Mouse (Mus musculus) effector memory CD4-positive, alpha-beta T cell, adult 5 months (primary cell): Measurements from ENCODE around the gene Tmem151b. TPM values are rescaled to one million over a fixed set of nuclear protein-coding genes. Genes with fewer than 3 reads are reported as not detected.

Source experiments
- polyA plus RNA-seq: library from polyadenylated mRNA; unstranded; fragments of 100-300 nt; shearing (Covaris generic); gene quantifications from one replicate; pipeline ENCODE4 v1.2.1, GENCODE M21; 2017

Tmem151b gene
- 0.22 TPM for polyA plus RNA-seq

DNA sequence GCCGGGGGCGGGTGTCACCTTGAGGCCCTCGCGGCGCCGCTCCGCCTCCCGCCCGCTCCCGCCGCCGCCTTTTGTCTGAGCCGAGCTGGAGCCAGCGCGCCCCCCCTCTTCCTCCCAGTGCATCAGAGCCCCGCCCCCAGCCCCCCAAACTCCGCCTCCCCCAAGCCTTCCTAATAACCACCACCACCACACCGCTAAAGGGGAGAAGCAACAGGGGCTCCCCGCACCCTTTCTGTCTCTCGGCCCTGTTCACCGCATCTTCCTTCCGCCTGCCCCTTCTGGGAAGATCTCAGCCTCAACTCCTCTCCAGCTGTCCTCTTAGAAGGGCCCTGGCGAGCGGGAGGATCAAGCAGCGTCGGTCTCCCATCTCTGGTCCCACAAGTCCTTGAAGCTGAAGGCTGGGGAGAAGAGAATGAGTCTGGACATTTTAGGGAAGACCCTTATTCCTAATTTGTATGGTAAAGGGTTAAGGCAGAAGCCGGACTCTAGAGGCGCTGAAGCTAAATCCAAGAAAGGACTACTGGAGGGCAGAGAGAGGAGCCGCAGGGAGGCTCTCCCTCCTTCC, at the start of gene Tmem151b:
Gene Tmem151b, minus strand, starts transcription at position 61 of the 565 bp plus-strand sequence.

DNA sequence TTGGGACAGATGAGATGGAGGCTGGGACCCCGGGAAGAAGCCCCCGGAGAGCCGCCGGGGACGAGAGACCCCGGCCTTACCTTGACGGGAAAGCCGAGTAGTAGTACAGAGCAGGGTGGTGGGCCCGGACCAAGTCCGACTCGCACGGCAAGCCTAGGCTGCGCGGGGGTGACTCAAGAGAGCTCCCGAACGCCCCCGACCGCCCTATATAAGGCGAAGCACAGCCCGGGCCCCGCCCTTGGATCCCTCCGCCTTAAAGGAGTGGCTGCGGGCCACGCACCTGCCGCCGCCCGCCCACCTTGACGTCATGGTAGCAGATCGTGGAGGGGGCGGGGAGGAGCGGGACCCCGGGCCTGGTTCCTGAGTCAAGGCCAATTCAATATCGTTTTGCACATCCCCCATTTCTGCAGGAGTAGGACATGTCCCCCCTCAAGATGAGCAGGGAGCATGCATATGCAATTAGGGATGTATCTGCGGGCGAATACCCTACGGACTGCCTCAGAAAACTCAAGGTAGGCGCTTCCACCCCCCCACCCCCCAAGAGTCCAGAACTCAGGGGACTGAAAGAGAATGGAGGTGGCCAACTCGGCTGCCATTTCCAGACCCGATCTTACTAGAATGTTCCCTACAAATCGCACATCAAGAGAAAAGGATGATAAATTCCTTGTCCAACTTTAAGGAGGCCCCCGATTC, 23.8 kb upstream of the Tmem151b start, which contains the start of gene Hsp90ab1:
Gene Hsp90ab1, minus strand, starts transcription at position 185 of the 693 bp plus-strand sequence.

GRCm38 (mm10) chr17:45563655-45564530, 14.4 kb upstream of the Tmem151b start, which contains the start of gene Slc35b2:
Slc35b2 (plus strand) TSS chr17:45563874.

GRCm38 (mm10) chr17:45555452-45556106, 6.1 kb upstream of the Tmem151b start, which contains the start of gene Nfkbie:
Nfkbie (plus strand) TSS chr17:45555703.

GRCm38 (mm10) chr17:45523263-45523662, 26.2 kb downstream of the Tmem151b start, which contains the start of gene Tcte1:
Tcte1 (plus strand) TSS chr17:45523434.

GRCm38 (mm10) chr17:45506700-45507189, 42.7 kb downstream of the Tmem151b start, which contains the start of gene Aars2:
Aars2 (plus strand) TSS chr17:45506841.

Other genes starting within 250 kb of the Tmem151b start
- 70.0 TPM for gene Cdc5l, start 115.9 kb downstream of the Tmem151b start, polyA plus RNA-seq
- gene Spats1, start 74.3 kb downstream of the Tmem151b start, polyA plus RNA-seq: 0.31 TPM
- 13.0 TPM for gene Aars2, start 42.8 kb downstream of the Tmem151b start, polyA plus RNA-seq
- not detected for gene Tcte1, start 26.2 kb downstream of the Tmem151b start, polyA plus RNA-seq
- 129 TPM for gene Nfkbie, start 6.0 kb upstream of the Tmem151b start, polyA plus RNA-seq
- gene Slc35b2, start 14.2 kb upstream of the Tmem151b start, polyA plus RNA-seq: 45.3 TPM
- gene Hsp90ab1, start 23.6 kb upstream of the Tmem151b start, polyA plus RNA-seq: 1,825 TPM
- 65.1 TPM for gene Slc29a1, start 49.9 kb upstream of the Tmem151b start, polyA plus RNA-seq
- gene Mymx, start 52.4 kb upstream of the Tmem151b start, polyA plus RNA-seq: not detected
- gene Capn11, start 109.6 kb upstream of the Tmem151b start, polyA plus RNA-seq: 0.85 TPM
- 31.6 TPM for gene Mrpl14, start 136.6 kb upstream of the Tmem151b start, polyA plus RNA-seq
- gene Tmem63b, start 137.2 kb upstream of the Tmem151b start, polyA plus RNA-seq: 11.6 TPM
- gene 1600014C23Rik, start 184.2 kb upstream of the Tmem151b start, polyA plus RNA-seq: not detected